Mouse (Mus musculus): ENCODE measurements around the gene Afdn. TPM values are rescaled to one million over a fixed set of nuclear protein-coding genes. Genes with fewer than 3 reads are reported as not detected.
A peak's percentile ranks its signal among the peaks of the same experiment; 100 is the strongest.
"Not testable (repeated sequence)": the region's sequence is repeated elsewhere in the genome, so short reads cannot be mapped to it uniquely, and the experiment has no call there.

Gene Afdn
- polyA plus RNA-seq, 1 experiment from 2014 or later, result 87.3 TPM

DNA sequence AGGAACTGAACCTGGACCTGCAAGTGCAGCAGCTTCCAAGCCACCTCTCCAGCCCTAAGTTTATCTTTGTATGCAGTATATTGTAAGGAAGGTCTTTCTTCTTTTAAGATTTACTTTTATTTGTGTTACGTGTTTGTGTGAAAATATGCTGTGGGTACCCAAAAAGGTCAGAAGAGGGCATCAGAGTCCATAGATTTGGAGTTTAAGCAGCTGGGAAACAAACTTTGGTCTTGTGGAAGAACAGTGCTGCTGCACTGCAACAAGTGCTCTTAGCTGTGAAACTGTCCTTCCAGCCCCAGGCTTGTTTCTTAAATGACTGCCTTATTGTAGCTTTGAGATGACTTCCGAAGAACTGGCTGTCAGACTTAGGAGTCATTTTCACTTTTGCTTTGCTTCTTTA lies 89.8 kb downstream of the Afdn start:
- H3K36me3 ChIP-seq, result peaks cover 28% of the 10 kb centered on the region
- no peak overlapping the region for H3K4me3 ChIP-seq
- no peak overlapping the region for H3K9ac ChIP-seq
- H3K9me3 ChIP-seq, result no peaks in the 10 kb centered on the region
- no peak overlapping the region for H3K4me2 ChIP-seq (replicated peaks)
- no peaks in the 10 kb centered on the region for H3K27me3 ChIP-seq
- no peak overlapping the region for H3K27ac ChIP-seq
- WGBS, result 83% methylated on average over 2 of the region's 2 CpGs
- no peak for ATAC-seq (ENCODE audit: insufficient number of reproducible peaks, insufficient read depth, low FRiP score, low TSS enrichment)
- H3K4me1 ChIP-seq, result no peaks in the 10 kb centered on the region

DNA sequence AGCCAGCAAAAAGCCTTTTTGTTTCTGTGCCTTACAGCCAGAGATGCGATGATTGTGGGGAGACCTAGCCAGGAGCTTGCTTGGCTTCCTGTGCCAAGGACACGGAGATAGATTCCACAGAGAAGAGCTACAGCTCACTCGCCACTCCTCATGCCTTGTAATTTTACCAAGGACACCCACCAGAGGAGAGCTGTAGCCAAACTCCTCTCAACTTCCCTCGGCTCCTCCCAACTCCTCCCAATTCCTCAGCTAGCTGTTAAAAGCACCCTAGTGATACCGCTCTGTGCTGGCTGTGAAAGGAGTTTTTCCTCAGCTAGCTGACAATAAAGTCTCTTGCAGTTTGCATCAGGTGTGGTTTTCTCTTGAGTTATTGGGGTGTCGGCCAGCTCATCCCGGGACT lies 93.5 kb downstream of the Afdn start:
- not testable (repeated sequence) for H3K9ac ChIP-seq; H3K4me2 ChIP-seq (replicated peaks); H3K9me3 ChIP-seq; H3K4me3 ChIP-seq; H3K27ac ChIP-seq; H3K4me1 ChIP-seq; ATAC-seq (ENCODE audit: insufficient number of reproducible peaks, insufficient read depth, low FRiP score, low TSS enrichment); H3K27me3 ChIP-seq
- peaks cover 44% of the 10 kb centered on the region for H3K36me3 ChIP-seq
- WGBS, result 68% methylated on average over 7 of the region's 7 CpGs

DNA sequence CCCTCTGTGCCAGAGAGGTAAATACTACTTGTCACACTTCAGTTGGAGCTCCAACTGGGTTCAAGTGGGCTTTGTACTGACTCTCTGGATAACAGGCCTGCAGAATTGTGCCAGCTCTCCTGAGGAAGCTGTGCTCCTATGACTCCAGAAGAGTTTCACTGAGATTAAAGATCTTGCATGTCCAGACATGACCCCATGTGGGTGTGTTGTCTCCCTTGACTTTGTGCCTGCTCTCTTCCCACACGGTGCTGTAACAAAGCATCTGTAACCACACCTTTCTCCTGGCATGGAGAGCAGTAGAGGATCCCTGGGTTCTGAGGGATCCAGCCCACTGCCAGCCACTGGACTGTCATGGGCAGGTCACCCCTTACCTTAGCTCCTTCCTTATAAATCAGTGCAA lies 95.1 kb downstream of the Afdn start:
- Histone ChIP-seq H3K4me1 (no peaks in the 10 kb centered on the region), H3K4me3 (no peak overlapping the region), H3K9ac (no peak overlapping the region), H3K27ac (no peak overlapping the region), H3K9me3 (no peaks in the 10 kb centered on the region), H3K4me2 (replicated peaks) (no peak overlapping the region), H3K36me3 (peaks cover 44% of the 10 kb centered on the region), H3K27me3 (no peaks in the 10 kb centered on the region)
- 85% methylated on average over 1 of the region's 1 CpGs for WGBS
- no peak for ATAC-seq (ENCODE audit: insufficient number of reproducible peaks, insufficient read depth, low FRiP score, low TSS enrichment)

- Histone ChIP-seq H3K27me3 (no peaks in the 10 kb centered on the region), H3K4me2 (replicated peaks) (no peak overlapping the region), H3K9me3 (no peaks in the 10 kb centered on the region), H3K4me1 (no peaks in the 10 kb centered on the region), H3K36me3 (peaks cover 35% of the 10 kb centered on the region), H3K9ac (no peak overlapping the region), H3K27ac (no peak overlapping the region), H3K4me3 (no peak overlapping the region)
- no peak for ATAC-seq (ENCODE audit: insufficient number of reproducible peaks, insufficient read depth, low FRiP score, low TSS enrichment)
- WGBS, result 87% methylated on average over 5 of the region's 5 CpGs
Measured at GRCm38 (mm10) chr17:13856429-13857090, 96.2 kb downstream of the Afdn start.

DNA sequence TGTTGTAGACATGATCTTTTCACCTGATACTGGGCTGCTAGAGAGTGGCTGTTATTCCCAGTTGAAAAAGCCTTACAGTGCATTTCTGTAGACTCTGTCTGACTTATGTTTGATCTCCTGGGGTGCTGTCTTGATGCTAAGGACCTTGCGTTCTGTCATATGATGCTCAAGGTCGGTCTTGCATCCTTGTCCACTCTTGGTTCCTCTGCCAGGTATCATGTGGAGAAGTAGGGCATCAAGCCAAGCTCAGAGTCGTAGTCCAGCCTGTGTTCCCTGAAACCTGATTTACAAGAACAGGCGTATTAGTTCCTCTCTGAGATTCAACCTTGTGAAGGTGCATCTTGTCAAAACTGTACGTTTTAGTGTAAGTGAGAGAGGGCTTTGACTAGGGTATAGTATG lies 105.0 kb downstream of the Afdn start:
- H3K9me3 ChIP-seq, result no peaks in the 10 kb centered on the region
- ATAC-seq (ENCODE audit: insufficient number of reproducible peaks, insufficient read depth, low FRiP score, low TSS enrichment), result no peak
- WGBS, result 89% methylated on average over 5 of the region's 5 CpGs
- H3K36me3 ChIP-seq, result peaks cover 11% of the 10 kb centered on the region
- peaks cover 10% of the 10 kb centered on the region for H3K4me1 ChIP-seq
- H3K4me3 ChIP-seq, result no peak overlapping the region
- no peaks in the 10 kb centered on the region for H3K27me3 ChIP-seq
- H3K9ac ChIP-seq, result no peak overlapping the region
- no peak overlapping the region for H3K4me2 ChIP-seq (replicated peaks)
- H3K27ac ChIP-seq, result no peak overlapping the region

- Histone ChIP-seq H3K9ac (no peak overlapping the region; the same call in 1 of the 2 replicates), H3K36me3 (peaks cover 11% of the 10 kb centered on the region), H3K27ac (peak overlapping the region; percentile 60; the same call in 1 of the 2 replicates), H3K4me2 (replicated peaks) (peak overlapping the region; percentile 28), H3K9me3 (no peaks in the 10 kb centered on the region), H3K4me1 (peaks cover 10% of the 10 kb centered on the region), H3K27me3 (no peaks in the 10 kb centered on the region), H3K4me3 (no peak overlapping the region)
- WGBS, result 41% methylated on average over 3 of the region's 3 CpGs
- ATAC-seq (ENCODE audit: insufficient number of reproducible peaks, insufficient read depth, low FRiP score, low TSS enrichment), result peak; percentile 47; the same call in 1 of the 2 replicates
Measured at GRCm38 (mm10) chr17:13866951-13867351, 106.6 kb downstream of the Afdn start.

DNA sequence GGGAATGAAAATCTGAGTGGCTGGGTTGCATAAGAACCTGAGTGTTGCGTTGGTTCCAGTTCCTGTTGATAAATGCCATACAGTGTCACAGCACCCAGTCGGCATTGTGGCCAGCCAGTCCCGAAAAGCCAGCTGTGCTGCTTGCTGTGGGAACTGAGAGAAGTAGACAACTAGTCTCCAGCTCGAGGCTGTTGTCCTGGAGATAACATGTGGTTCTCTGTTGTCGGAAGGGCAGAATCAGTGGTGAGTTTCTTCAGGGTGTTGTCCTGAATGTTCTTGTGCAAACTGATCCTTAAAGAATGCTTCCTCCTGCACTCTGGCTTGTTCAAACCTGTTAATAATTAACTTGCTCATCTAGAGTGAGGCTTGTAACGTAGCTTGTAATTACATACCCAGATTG lies 107.1 kb downstream of the Afdn start:
- no peak overlapping the region for H3K9ac ChIP-seq
- WGBS, result 20% methylated on average over 6 of the region's 6 CpGs
- no peak for ATAC-seq (ENCODE audit: insufficient number of reproducible peaks, insufficient read depth, low FRiP score, low TSS enrichment)
- no peaks in the 10 kb centered on the region for H3K9me3 ChIP-seq
- peaks cover 11% of the 10 kb centered on the region for H3K36me3 ChIP-seq
- H3K27ac ChIP-seq, result peak overlapping the region; percentile 60; the same call in 1 of the 2 replicates
- H3K4me1 ChIP-seq, result peaks cover 10% of the 10 kb centered on the region
- no peaks in the 10 kb centered on the region for H3K27me3 ChIP-seq
- peak overlapping the region; percentile 28 for H3K4me2 ChIP-seq (replicated peaks)
- no peak overlapping the region for H3K4me3 ChIP-seq

DNA sequence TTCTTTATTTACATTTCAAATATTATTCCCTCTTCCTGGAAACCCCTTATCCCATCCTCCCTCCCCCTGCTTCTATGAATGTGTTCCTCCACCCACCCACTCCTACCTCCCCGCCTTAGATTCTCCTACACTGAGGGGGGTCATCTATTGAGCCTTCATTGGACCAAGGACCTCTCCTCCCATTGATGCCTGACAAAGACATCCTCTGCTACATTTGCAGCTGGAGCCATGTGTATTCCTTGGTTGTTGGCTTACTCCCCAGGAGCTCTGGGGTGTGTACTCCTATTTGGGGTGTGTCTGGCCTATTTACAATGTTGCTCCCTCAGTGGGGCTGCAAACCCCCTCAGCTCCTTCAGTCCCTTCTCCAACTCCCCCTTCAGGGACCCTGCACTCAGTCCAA lies 109.9 kb downstream of the Afdn start:
- Histone ChIP-seq H3K27ac (no peak overlapping the region), H3K36me3 (peaks cover 5% of the 10 kb centered on the region; the same call in 1 of the 2 replicates), H3K4me1 (peaks cover 10% of the 10 kb centered on the region), H3K4me2 (replicated peaks) (no peak overlapping the region), H3K9ac (no peak overlapping the region), H3K27me3 (no peaks in the 10 kb centered on the region), H3K4me3 (no peak overlapping the region), H3K9me3 (no peaks in the 10 kb centered on the region)
- no peak for ATAC-seq (ENCODE audit: insufficient number of reproducible peaks, insufficient read depth, low FRiP score, low TSS enrichment)
- 89% methylated on average over 1 of the region's 1 CpGs for WGBS

- no peaks in the 10 kb centered on the region for H3K4me1 ChIP-seq
- H3K4me2 ChIP-seq (replicated peaks), result no peak overlapping the region
- no peak overlapping the region for H3K4me3 ChIP-seq
- WGBS, result 85% methylated on average over 1 of the region's 1 CpGs
- H3K36me3 ChIP-seq, result peaks cover 8% of the 10 kb centered on the region; the same call in 1 of the 2 replicates
- no peaks in the 10 kb centered on the region for H3K27me3 ChIP-seq
- H3K27ac ChIP-seq, result no peak overlapping the region
- no peak overlapping the region for H3K9ac ChIP-seq
- no peaks in the 10 kb centered on the region for H3K9me3 ChIP-seq
- ATAC-seq (ENCODE audit: insufficient number of reproducible peaks, insufficient read depth, low FRiP score, low TSS enrichment), result no peak
Measured at GRCm38 (mm10) chr17:13874245-13874644, 113.9 kb downstream of the Afdn start.

- H3K4me2 ChIP-seq (replicated peaks), result no peak overlapping the region
- no peak overlapping the region for H3K4me3 ChIP-seq
- no peak for ATAC-seq (ENCODE audit: insufficient number of reproducible peaks, insufficient read depth, low FRiP score, low TSS enrichment)
- no peaks in the 10 kb centered on the region for H3K9me3 ChIP-seq
- peaks cover 11% of the 10 kb centered on the region for H3K36me3 ChIP-seq
- H3K4me1 ChIP-seq, result no peaks in the 10 kb centered on the region
- no peak overlapping the region for H3K9ac ChIP-seq
- H3K27me3 ChIP-seq, result no peaks in the 10 kb centered on the region
- H3K27ac ChIP-seq, result no peak overlapping the region
Measured at GRCm38 (mm10) chr17:13877460-13877859, 117.1 kb downstream of the Afdn start.

DNA sequence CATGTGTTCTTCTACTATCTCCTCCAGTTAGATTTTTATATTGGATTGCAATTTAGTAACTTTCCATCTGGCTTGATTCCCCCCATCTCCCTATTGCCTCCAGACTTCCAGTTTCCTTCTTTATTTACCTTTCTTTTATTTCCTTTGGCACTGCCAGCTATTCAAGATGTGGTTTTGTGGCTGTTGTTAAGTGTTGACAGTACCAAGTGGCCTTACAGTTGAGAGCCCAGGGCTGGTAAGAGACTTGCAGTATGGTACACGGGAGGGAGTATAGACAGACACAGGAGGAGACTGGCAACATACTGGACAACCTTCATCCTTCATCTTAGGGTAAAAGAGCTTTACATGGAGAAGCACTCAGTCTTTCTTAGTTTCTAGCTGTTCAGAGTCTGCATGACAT lies 119.4 kb downstream of the Afdn start:
- WGBS, result 86% methylated on average over 1 of the region's 1 CpGs
- Histone ChIP-seq H3K4me3 (no peak overlapping the region), H3K27me3 (no peaks in the 10 kb centered on the region), H3K4me2 (replicated peaks) (no peak overlapping the region), H3K27ac (no peak overlapping the region), H3K9ac (no peak overlapping the region), H3K36me3 (peaks cover 17% of the 10 kb centered on the region), H3K4me1 (no peaks in the 10 kb centered on the region), H3K9me3 (no peaks in the 10 kb centered on the region)
- ATAC-seq (ENCODE audit: insufficient number of reproducible peaks, insufficient read depth, low FRiP score, low TSS enrichment), result no peak

GRCm38 (mm10) chr17:13883540-13883939 lies 123.2 kb downstream of the Afdn start:
- Histone ChIP-seq H3K27ac (no peak overlapping the region), H3K4me2 (replicated peaks) (no peak overlapping the region), H3K4me1 (no peaks in the 10 kb centered on the region), H3K4me3 (no peak overlapping the region), H3K9ac (no peak overlapping the region), H3K9me3 (no peaks in the 10 kb centered on the region), H3K27me3 (no peaks in the 10 kb centered on the region), H3K36me3 (peaks cover 30% of the 10 kb centered on the region)
- 65% methylated on average over 5 of the region's 5 CpGs for WGBS
- ATAC-seq (ENCODE audit: insufficient number of reproducible peaks, insufficient read depth, low FRiP score, low TSS enrichment), result no peak
